Mouse (Mus musculus): ENCODE results near the gene Ttll12. TPM values are rescaled to one million over a fixed set of nuclear protein-coding genes. Genes with fewer than 3 reads are reported as not detected.

Gene Ttll12
- total and polyA plus RNA-seq, 2 experiments from 2014 or later: 7.8 to 15.9 TPM

DNA sequence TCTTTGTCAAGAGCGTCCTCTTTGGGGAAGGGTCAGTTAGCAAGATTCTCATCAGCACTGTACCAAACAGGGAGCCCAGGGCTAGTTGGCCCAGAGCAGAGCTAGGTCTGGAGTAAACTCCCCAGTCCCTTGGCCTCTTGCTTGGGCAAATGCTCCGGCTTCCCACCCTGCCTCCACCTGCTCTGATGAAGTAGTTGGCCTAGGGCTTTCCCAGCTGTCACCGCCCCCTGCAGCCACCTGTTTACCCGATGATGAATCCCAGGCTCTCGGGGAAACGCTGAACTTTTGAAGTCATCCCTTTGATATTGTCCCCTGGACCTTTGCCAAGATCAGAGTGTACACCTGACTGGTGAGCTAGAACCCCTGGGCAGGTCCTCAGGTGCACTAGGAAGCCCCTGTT, 41.8 kb upstream of the Ttll12 start:
- ATAC-seq (ENCODE audit: insufficient read depth, low read depth): no peak
- Histone ChIP-seq H3K4me3 (ENCODE audit: low read depth, low read length) (no peak overlapping the region), H3K4me2 (ENCODE audit: low read depth, low read length) (no peak overlapping the region), H3K27ac (ENCODE audit: low read depth) (no peak overlapping the region), H3K9me3 (replicated peaks; ENCODE audit: control insufficient read depth, low read length) (no peaks in the 10 kb centered on the region), H3K36me3 (replicated peaks; ENCODE audit: control insufficient read depth, insufficient read depth, low read length) (no peaks in the 10 kb centered on the region), H3K27me3 (ENCODE audit: control insufficient read depth, insufficient read depth, low read length) (no peaks in the 10 kb centered on the region), H3K9ac (replicated peaks; ENCODE audit: low read depth, low read length) (no peak overlapping the region), H3K4me1 (ENCODE audit: control insufficient read depth, insufficient read depth) (no peaks in the 10 kb centered on the region)
- TF ChIP-seq CTCF (IDR thresholded peaks at IDR 0.05; ENCODE audit: low read depth) (no peak), EP300 (IDR thresholded peaks at IDR 0.05; ENCODE audit: low read depth) (no peak)
- 49% methylated on average over 6 of the region's 6 CpGs for WGBS
- no peak for DNase-seq (ENCODE audit: low spot score)

DNA sequence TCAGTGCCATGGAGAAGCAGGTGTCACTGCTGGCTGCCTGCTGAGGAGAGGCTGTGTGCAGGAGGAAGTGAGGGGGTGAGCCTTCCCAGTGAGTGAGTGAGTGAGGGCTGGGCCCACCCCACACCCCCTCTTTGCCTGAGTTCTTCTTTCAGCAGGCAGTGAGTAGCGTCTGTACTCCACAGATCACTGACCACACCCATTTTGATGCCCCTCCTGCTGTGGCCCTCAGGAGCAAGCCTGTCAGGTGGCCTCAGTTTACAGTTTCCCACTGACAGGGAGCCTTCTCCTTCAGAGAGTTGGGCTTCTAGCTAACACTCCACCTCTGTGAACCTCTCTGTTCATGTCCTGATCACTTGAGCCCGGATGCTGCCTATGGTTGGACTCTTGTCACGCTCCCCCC, 40.3 kb upstream of the Ttll12 start:
- H3K9ac ChIP-seq (replicated peaks; ENCODE audit: low read depth, low read length): no peak overlapping the region
- no peak overlapping the region for H3K27ac ChIP-seq (ENCODE audit: low read depth)
- no peaks in the 10 kb centered on the region for H3K4me1 ChIP-seq (ENCODE audit: control insufficient read depth, insufficient read depth)
- DNase-seq (ENCODE audit: low spot score): no peak
- no peaks in the 10 kb centered on the region for H3K9me3 ChIP-seq (replicated peaks; ENCODE audit: control insufficient read depth, low read length)
- no peak for ATAC-seq (ENCODE audit: insufficient read depth, low read depth)
- no peak overlapping the region for H3K4me2 ChIP-seq (ENCODE audit: low read depth, low read length)
- TF ChIP-seq CTCF (IDR thresholded peaks at IDR 0.05; ENCODE audit: low read depth): no peak
- TF ChIP-seq EP300 (IDR thresholded peaks at IDR 0.05; ENCODE audit: low read depth): no peak
- no peaks in the 10 kb centered on the region for H3K36me3 ChIP-seq (replicated peaks; ENCODE audit: control insufficient read depth, insufficient read depth, low read length)
- WGBS: 60% methylated on average over 3 of the region's 3 CpGs
- no peak overlapping the region for H3K4me3 ChIP-seq (ENCODE audit: low read depth, low read length)
- H3K27me3 ChIP-seq (ENCODE audit: control insufficient read depth, insufficient read depth, low read length): no peaks in the 10 kb centered on the region

DNA sequence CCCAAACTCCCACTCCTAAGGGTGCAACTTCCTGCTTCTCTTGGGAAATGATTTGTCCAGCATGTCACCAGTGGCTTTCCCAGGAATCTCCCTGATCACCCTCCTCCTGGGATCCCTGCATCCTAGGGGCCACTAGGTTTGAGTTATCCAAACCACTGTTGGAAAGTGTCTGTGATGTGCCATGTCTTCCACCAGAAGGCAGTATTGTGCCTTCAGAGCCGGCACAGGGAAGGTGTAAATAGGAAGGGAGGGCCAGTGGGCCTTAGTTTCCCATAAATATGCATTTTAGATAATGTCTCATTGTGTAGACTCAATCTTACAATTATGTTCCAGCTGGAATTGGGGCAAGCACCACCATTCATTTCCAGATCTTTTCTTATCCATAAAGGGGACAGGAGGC, 39.1 kb upstream of the Ttll12 start:
- peak; percentile 71 for TF ChIP-seq CTCF (IDR thresholded peaks at IDR 0.05; ENCODE audit: low read depth)
- no peak for TF ChIP-seq EP300 (IDR thresholded peaks at IDR 0.05; ENCODE audit: low read depth)
- ATAC-seq (ENCODE audit: insufficient read depth, low read depth) (no peak), DNase-seq (ENCODE audit: low spot score) (no peak)
- H3K9ac ChIP-seq (replicated peaks; ENCODE audit: low read depth, low read length): no peak overlapping the region
- no peaks in the 10 kb centered on the region for H3K36me3 ChIP-seq (replicated peaks; ENCODE audit: control insufficient read depth, insufficient read depth, low read length)
- no peaks in the 10 kb centered on the region for H3K9me3 ChIP-seq (replicated peaks; ENCODE audit: control insufficient read depth, low read length)
- H3K27me3 ChIP-seq (ENCODE audit: control insufficient read depth, insufficient read depth, low read length): no peaks in the 10 kb centered on the region
- 11% methylated on average over 1 of the region's 1 CpGs for WGBS
- no peak overlapping the region for H3K4me3 ChIP-seq (ENCODE audit: low read depth, low read length)
- no peak overlapping the region for H3K4me2 ChIP-seq (ENCODE audit: low read depth, low read length)
- no peaks in the 10 kb centered on the region for H3K4me1 ChIP-seq (ENCODE audit: control insufficient read depth, insufficient read depth)
- H3K27ac ChIP-seq (ENCODE audit: low read depth): no peak overlapping the region

DNA sequence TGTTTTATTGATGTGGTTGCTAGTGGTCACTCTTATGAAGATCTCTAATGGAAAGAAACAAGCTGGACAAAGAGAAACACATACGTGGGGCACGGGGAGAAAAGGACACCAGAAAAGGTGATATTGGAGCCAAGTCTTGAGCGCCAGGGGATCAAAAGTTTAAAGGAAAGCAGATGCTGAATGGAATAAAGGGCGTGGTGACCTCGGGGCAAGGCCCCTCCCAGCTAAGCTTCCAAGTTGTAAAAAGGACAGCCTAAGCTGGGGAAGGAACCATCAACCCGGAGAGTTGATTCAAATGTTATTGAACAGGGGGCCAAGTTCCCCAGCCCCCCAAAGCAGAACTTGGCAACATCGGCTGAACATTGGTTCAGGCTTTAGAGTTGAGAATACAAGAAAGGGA, 36.1 kb upstream of the Ttll12 start:
- H3K36me3 ChIP-seq (replicated peaks; ENCODE audit: control insufficient read depth, insufficient read depth, low read length): no peaks in the 10 kb centered on the region
- ATAC-seq (ENCODE audit: insufficient read depth, low read depth) (no peak), DNase-seq (ENCODE audit: low spot score) (no peak)
- TF ChIP-seq EP300 (IDR thresholded peaks at IDR 0.05; ENCODE audit: low read depth) (no peak), CTCF (IDR thresholded peaks at IDR 0.05; ENCODE audit: low read depth) (no peak)
- WGBS: 82% methylated on average over 7 of the region's 7 CpGs
- H3K27ac ChIP-seq (ENCODE audit: low read depth): no peak overlapping the region
- H3K4me1 ChIP-seq (ENCODE audit: control insufficient read depth, insufficient read depth): no peaks in the 10 kb centered on the region
- no peak overlapping the region for H3K4me2 ChIP-seq (ENCODE audit: low read depth, low read length)
- H3K9me3 ChIP-seq (replicated peaks; ENCODE audit: control insufficient read depth, low read length): no peaks in the 10 kb centered on the region
- no peak overlapping the region for H3K4me3 ChIP-seq (ENCODE audit: low read depth, low read length)
- no peaks in the 10 kb centered on the region for H3K27me3 ChIP-seq (ENCODE audit: control insufficient read depth, insufficient read depth, low read length)
- H3K9ac ChIP-seq (replicated peaks; ENCODE audit: low read depth, low read length): no peak overlapping the region

DNA sequence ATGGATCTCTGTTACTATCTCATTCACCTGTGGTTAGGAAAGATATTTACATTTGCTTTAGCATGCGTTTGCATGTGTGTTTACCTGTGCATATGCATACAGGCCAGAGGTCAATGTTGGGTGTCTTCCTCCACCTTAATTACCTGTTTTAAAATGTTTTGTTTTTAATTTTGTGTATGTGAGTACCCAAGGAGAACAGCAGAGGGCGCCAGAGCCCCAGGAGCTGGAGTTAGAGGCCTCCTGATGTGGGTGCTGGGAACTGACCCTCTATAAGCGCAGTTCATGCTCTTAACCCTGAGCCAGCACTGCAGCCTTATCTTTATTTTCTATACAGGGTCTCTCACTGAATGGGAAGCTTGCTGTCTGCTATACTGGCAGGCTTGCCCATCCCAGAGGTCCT, 34.8 kb upstream of the Ttll12 start:
- Histone ChIP-seq H3K36me3 (replicated peaks; ENCODE audit: control insufficient read depth, insufficient read depth, low read length) (no peaks in the 10 kb centered on the region), H3K4me3 (ENCODE audit: low read depth, low read length) (no peak overlapping the region), H3K27me3 (ENCODE audit: control insufficient read depth, insufficient read depth, low read length) (no peaks in the 10 kb centered on the region), H3K9ac (replicated peaks; ENCODE audit: low read depth, low read length) (no peak overlapping the region), H3K4me1 (ENCODE audit: control insufficient read depth, insufficient read depth) (no peaks in the 10 kb centered on the region), H3K27ac (ENCODE audit: low read depth) (no peak overlapping the region), H3K9me3 (replicated peaks; ENCODE audit: control insufficient read depth, low read length) (no peaks in the 10 kb centered on the region), H3K4me2 (ENCODE audit: low read depth, low read length) (no peak overlapping the region)
- TF ChIP-seq CTCF (IDR thresholded peaks at IDR 0.05; ENCODE audit: low read depth) (no peak), EP300 (IDR thresholded peaks at IDR 0.05; ENCODE audit: low read depth) (no peak)
- WGBS: 67% methylated on average over 3 of the region's 3 CpGs
- DNase-seq (ENCODE audit: low spot score) (no peak), ATAC-seq (ENCODE audit: insufficient read depth, low read depth) (no peak)

DNA sequence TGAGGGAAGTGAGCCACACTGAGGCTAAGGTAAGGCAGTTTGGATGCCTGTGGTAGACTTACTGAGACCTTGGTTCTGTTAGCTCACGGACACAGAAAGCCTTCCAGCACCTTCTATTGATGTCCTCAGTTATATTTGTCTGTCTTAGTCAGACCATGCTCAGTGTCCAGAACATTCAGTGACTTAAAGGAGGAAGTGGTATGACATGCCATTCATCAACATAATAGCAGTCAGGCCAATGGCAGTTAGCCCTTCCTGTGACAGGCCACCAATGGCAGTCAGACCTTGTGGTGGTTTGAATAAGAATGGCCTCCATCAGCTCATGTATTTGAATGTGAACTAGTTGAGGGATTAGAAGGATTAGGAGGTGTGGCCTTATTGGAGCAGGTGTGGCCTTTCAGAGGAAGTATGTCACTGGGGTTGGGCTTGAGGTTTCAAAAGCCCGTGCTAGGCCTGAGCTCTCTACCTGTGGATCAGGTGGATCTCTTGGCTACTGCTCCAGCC, 31.2 kb upstream of the Ttll12 start:
- DNase-seq (ENCODE audit: low spot score) (no peak), ATAC-seq (ENCODE audit: insufficient read depth, low read depth) (no peak)
- Histone ChIP-seq H3K9me3 (replicated peaks; ENCODE audit: control insufficient read depth, low read length) (no peaks in the 10 kb centered on the region), H3K4me3 (ENCODE audit: low read depth, low read length) (no peak overlapping the region), H3K4me2 (ENCODE audit: low read depth, low read length) (no peak overlapping the region), H3K27me3 (ENCODE audit: control insufficient read depth, insufficient read depth, low read length) (no peaks in the 10 kb centered on the region), H3K4me1 (ENCODE audit: control insufficient read depth, insufficient read depth) (no peaks in the 10 kb centered on the region), H3K27ac (ENCODE audit: low read depth) (no peak overlapping the region), H3K36me3 (replicated peaks; ENCODE audit: control insufficient read depth, insufficient read depth, low read length) (no peaks in the 10 kb centered on the region), H3K9ac (replicated peaks; ENCODE audit: low read depth, low read length) (no peak overlapping the region)
- TF ChIP-seq CTCF (IDR thresholded peaks at IDR 0.05; ENCODE audit: low read depth): no peak
- no peak for TF ChIP-seq EP300 (IDR thresholded peaks at IDR 0.05; ENCODE audit: low read depth)
- WGBS: 84% methylated on average over 2 of the region's 2 CpGs
